Mouse (Mus musculus): Measurements from ENCODE around the gene Spaca4. TPM values are rescaled to one million over a fixed set of nuclear protein-coding genes. Genes with fewer than 3 reads are reported as not detected.

Spaca4 gene
- not detected in 2 replicates for polyA plus RNA-seq (2012; rRNA removed)

DNA sequence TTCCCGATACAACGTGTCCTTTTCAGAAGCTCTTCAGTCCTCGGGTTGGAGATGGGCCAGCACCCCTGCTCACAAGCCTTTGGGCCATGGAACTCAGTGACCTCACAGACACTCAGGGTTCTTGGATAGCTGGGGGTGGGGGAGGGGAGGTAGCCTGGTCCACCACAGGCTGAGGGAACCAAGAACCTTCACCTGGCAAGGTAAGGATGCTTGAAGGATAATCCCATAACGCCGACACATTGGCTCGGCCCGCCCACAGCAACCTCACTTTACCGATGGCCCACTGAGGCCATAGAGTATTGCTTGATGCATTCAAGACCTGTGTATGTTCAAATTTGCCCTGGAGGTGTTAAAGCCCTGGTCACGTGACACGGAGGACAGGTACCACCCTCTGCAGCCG is at the start of gene Spaca4:
Gene Spaca4 (minus strand): TSS at position 101 of the 400 bp plus-strand sequence.

DNA sequence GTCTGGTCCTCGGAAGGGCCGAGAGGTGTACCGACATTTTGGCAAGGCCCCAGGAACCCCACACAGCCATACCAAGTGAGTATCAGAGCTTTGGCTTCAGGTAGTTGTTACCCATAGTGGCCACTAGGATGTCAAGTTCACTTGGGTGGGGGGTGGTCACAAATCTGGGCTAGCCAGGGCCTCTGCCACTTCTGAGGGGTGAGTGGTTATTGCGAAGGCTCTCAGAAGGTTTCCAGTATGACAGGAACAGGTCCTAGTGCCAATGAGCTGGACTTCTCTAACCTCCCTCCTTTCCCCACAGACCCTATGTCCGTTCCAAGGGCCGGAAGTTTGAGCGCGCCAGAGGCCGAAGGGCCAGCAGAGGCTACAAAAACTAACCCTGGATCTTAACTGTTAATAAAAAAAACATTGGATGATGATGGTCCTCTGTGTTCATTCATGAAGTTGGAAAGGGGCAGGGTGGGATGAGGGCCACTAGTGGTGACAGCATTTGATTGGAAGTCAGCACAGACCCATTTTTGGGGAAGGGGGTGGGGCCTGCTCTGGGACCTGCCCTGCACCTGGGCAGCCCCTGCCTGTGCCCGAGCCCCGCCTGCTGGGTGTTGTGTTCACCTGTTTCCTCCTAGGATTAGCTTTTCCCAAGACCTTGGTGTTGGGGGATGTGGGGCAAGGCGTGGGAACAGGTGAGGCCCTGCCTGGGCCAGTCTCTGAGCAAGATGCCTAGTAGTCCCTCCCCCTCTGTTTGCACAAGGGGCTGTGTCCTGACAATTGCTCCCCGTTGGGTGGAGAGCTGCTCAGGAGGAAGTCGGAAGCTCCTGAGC is 5.0 kb downstream of the Spaca4 start, which contains the start of gene Fam83e:
Gene Fam83e (plus strand): TSS at position 800 of the 821 bp plus-strand sequence.

DNA sequence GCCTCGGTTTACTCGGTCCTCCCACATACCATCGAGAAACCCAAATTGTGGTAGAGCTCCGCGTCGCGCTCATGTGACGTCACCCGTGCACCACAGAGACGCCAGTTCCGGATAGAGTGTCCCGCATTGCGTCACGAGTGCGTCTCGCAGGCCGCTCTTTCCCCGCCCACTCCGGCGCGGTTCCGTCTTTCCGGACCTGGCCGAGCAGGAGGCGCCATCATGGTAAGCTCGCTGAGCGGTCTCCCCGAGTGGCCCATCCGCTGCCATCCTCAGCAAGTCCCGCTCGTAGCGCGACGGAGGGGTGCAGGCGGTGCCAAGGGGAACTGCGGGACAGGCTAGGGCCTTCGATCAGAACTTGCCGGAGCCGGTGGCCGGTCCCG is 7.7 kb downstream of the Spaca4 start, which contains the start of gene Sphk2:
Gene Sphk2 (minus strand): TSS at position 85 of the 380 bp plus-strand sequence.

DNA sequence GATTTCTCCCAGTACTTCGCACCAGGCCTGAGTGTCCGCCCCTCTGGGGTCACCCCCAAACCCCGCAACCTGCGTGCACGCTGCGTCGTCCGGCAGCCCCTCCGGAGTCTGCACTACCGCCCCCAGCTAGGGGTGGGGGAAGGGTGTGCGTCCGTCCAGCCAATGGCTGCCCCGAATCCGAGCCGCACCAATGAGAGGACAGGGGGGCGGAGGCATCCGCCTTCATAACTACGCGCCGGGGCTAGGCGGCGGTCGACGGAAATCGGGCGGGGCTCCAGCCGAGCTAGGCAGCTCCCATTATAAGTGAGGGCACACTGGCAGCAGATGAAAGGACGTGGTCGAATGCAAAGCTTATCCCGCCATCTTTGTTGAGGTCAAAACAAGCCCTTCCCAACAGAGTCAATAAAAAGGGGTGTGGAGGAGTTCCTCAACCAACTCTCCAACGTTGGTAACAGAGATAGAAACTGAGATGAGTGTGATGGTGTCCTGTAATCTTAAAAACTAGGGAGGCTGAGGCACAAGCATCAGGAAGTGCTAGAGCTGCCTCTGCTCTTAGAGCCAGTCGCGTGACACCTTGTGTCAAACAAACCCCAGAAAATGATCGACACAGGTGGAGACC is 10.4 kb downstream of the Spaca4 start, which contains the start of gene Rpl18:
Gene Rpl18 (plus strand): TSS at position 368 of the 619 bp plus-strand sequence.

DNA sequence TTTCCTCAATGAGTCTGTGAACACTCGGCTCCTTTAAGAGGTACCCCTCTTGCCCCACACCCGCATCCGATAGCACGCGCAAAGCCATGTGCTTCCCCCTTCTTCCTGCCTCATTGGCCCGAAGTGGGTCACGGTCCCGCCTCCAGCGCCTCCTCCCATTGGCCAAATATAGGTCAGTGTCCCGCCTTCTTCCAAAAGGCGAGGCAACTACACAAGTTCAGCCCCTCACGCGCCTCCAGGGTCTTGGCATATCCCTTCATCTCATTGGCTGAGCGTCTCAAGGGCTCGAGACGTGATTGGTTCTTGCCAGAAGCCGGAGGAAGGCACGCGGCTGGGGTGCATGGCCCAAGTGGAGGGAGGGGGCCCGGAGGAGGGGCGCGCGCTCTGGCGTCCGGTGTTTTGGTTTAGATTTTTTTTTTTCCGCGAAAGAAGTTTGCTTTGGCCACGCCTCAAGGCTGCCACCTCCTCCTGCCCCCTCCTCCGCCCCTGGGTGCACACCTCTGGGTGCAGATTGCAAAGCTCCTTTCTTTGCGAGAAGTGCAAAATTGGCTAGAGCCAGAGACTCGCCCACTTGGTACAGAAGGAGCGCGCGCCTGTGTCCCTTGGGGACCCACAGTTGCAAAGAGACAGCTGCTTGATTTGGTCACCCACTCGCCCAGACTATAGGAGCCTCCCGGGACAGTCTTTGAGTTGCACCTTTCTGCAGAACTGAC is 20.7 kb downstream of the Spaca4 start, which contains the start of gene Dbp:
Gene Dbp (plus strand): TSS at position 359 of the 713 bp plus-strand sequence.

DNA sequence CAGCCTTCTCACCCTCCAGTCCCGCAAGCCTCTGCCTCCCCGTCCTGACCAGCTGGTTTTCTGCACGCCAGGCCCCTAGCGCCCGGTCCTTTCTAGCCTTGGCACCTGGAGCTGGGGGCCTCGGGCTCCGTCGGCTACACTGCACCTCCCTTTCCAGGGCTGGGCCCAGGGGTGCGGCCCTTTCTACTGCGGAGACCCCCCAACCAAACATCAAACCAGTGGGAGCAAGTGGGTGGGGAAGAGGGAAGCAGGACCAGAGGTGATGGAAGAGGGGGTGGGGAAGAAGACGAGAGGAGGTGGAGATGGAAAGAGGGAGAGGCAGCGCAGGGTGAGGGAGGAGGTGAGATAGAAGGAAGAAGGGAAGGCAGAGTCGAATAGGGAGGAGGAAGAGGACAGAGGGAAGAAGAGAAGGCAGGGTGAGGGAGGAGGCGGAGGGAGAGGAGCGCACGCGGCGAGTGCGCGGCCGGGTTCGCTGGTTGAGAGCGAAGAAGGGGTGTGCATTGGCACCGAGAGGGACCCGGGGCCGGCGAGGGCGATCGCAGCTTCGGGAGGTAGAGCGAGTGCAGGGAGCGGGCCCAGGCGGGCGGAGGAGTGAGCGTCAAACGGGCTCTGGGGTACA is 26.0 kb downstream of the Spaca4 start, which contains the start of gene Car11:
Gene Car11 (plus strand): TSS at position 321 of the 619 bp plus-strand sequence.

DNA sequence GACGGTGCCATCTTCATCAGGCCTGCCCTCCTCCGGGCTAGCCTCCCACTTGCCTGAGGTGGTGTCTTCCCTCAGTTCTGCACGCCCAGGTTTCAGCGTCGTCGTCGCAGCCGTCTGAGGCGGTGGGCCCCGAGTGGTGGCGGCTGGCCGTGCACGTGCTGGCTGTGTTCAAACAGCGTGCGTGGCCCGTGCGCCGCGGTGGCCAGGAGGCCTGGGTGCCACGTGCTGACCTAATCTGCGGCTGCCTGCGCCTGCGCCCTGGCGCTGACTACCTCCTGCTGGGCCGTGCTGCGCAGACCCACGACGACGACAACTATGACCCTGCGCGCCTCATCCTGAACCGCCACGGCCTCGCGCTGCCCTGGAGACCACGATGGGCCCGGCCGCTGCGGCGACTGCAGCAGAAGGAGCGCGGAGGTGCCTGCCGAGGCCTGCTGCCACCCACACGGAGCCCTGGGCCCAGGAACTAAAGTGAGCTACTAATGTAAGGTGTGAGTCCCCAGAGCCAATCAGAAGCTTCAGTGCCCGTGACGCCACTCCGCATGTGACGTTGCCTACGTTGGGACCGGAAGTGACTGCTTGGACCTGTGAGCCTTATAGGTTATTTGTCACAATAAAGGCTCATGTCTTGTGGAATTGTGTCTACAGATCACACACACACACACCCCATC is 31.6 kb downstream of the Spaca4 start, which contains the start of gene Sec1:
Gene Sec1 (minus strand): TSS at position 482 of the 671 bp plus-strand sequence.

DNA sequence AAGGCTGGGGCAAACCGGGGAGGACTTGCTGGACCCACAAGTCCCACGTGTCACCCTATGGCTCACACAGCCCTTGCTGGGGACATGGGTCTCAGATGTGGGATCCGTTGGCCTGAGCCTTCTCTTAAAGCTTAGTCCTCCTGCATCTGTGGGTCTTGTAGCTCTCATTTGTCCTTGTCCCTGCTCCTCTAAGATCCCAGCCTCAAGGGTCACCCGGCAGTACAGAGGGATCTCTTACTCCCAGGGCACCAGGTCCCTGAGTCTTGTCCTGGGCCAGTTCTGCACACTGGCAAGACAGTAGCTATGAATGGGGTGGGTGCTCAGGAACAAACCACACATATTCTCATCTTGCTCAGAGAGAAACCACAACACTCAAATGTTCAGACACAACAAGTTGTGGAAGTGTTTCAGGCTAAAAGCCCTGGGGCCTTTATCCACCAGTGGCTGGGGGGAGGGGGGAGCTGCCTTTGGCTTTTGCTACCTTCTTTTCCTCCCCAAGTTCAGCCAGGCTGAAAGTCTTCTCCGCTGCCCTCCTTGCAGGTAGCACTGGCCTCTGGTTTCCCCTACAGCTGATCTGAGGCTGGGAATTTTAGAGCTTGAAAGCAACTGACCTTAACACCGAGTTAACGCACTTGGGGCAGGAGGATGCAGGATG is 42.1 kb downstream of the Spaca4 start, which contains the start of gene Ntn5:
Gene Ntn5 (plus strand): TSS at position 627 of the 655 bp plus-strand sequence.

Other genes with a start within 250 kb of the Spaca4 start
- 33.8 and 34.3 TPM in 2 replicates for gene Tulp2, start 243.9 kb downstream of the Spaca4 start, polyA plus RNA-seq (2012; rRNA removed)
- gene Gm45808, start 239.0 kb downstream of the Spaca4 start, polyA plus RNA-seq (2012; rRNA removed), result not detected in 2 replicates
- 5.4 and 8.6 TPM in 2 replicates for gene Dhdh, start 237.0 kb downstream of the Spaca4 start, polyA plus RNA-seq (2012; rRNA removed)
- gene Nucb1, start 215.4 kb downstream of the Spaca4 start, polyA plus RNA-seq (2012; rRNA removed), result 409 and 461 TPM in 2 replicates
- 57.1 and 60.9 TPM in 2 replicates for gene Ppp1r15a, start 199.5 kb downstream of the Spaca4 start, polyA plus RNA-seq (2012; rRNA removed)
- 29.4 and 35.1 TPM in 2 replicates for gene Plekha4, start 199.5 kb downstream of the Spaca4 start, polyA plus RNA-seq (2012; rRNA removed)
- 1.4 and 3.4 TPM in 2 replicates for gene Hsd17b14, start 170.9 kb downstream of the Spaca4 start, polyA plus RNA-seq (2012; rRNA removed)
- gene Bcat2, start 155.7 kb downstream of the Spaca4 start, polyA plus RNA-seq (2012; rRNA removed), result 129 and 164 TPM in 2 replicates
- gene Fgf21, start 110.3 kb downstream of the Spaca4 start, polyA plus RNA-seq (2012; rRNA removed), result 0.21 and 0.23 TPM in 2 replicates
- 0.13 and 0.14 TPM in 2 replicates for gene Fut1, start 108.5 kb downstream of the Spaca4 start, polyA plus RNA-seq (2012; rRNA removed)
- gene Izumo1, start 104.0 kb downstream of the Spaca4 start, polyA plus RNA-seq (2012; rRNA removed), result 0.38 and 0.40 TPM in 2 replicates
- gene Rasip1, start 98.3 kb downstream of the Spaca4 start, polyA plus RNA-seq (2012; rRNA removed), result 34.6 and 43.6 TPM in 2 replicates
- gene Mamstr, start 85.8 kb downstream of the Spaca4 start, polyA plus RNA-seq (2012; rRNA removed), result 9.0 and 9.6 TPM in 2 replicates
- gene Fut2, start 59.4 kb downstream of the Spaca4 start, polyA plus RNA-seq (2012; rRNA removed), result 8.6 and 9.1 TPM in 2 replicates
- 1.6 and 2.1 TPM in 2 replicates for gene Ntn5, start 41.8 kb downstream of the Spaca4 start, polyA plus RNA-seq (2012; rRNA removed)
- 0.73 and 0.98 TPM in 2 replicates for gene Sec1, start 31.4 kb downstream of the Spaca4 start, polyA plus RNA-seq (2012; rRNA removed)
- gene Car11, start 26.0 kb downstream of the Spaca4 start, polyA plus RNA-seq (2012; rRNA removed), result 18.0 and 20.0 TPM in 2 replicates
- gene Dbp, start 20.7 kb downstream of the Spaca4 start, polyA plus RNA-seq (2012; rRNA removed), result 92.6 and 115 TPM in 2 replicates
- 1,751 and 1,782 TPM in 2 replicates for gene Rpl18, start 10.4 kb downstream of the Spaca4 start, polyA plus RNA-seq (2012; rRNA removed)
- gene Sphk2, start 7.8 kb downstream of the Spaca4 start, polyA plus RNA-seq (2012; rRNA removed), result 88.6 and 89.2 TPM in 2 replicates
- 1.4 and 2.3 TPM in 2 replicates for gene Fam83e, start 4.6 kb downstream of the Spaca4 start, polyA plus RNA-seq (2012; rRNA removed)
- 14.7 and 15.5 TPM in 2 replicates for gene Lmtk3, start 57.9 kb upstream of the Spaca4 start, polyA plus RNA-seq (2012; rRNA removed)
- gene Sult2b1, start 58.9 kb upstream of the Spaca4 start, polyA plus RNA-seq (2012; rRNA removed), result 1.00 and 1.4 TPM in 2 replicates
- 53.4 and 103 TPM in 2 replicates for gene Cyth2, start 88.8 kb upstream of the Spaca4 start, polyA plus RNA-seq (2012; rRNA removed)
- gene Kcnj14, start 99.0 kb upstream of the Spaca4 start, polyA plus RNA-seq (2012; rRNA removed), result 0.96 and 1.2 TPM in 2 replicates
- 38.0 and 40.6 TPM in 2 replicates for gene Grwd1, start 105.1 kb upstream of the Spaca4 start, polyA plus RNA-seq (2012; rRNA removed)
- 330 and 392 TPM in 2 replicates for gene Kdelr1, start 147.0 kb upstream of the Spaca4 start, polyA plus RNA-seq (2012; rRNA removed)
- gene Grin2d, start 152.6 kb upstream of the Spaca4 start, polyA plus RNA-seq (2012; rRNA removed), result 4.1 and 7.2 TPM in 2 replicates
- 0.87 and 1.5 TPM in 2 replicates for gene Syngr4, start 170.9 kb upstream of the Spaca4 start, polyA plus RNA-seq (2012; rRNA removed)
- 50.4 and 51.3 TPM in 2 replicates for gene Tmem143, start 171.1 kb upstream of the Spaca4 start, polyA plus RNA-seq (2012; rRNA removed)
- gene Emp3, start 195.6 kb upstream of the Spaca4 start, polyA plus RNA-seq (2012; rRNA removed), result 491 and 520 TPM in 2 replicates
- 19.9 and 20.0 TPM in 2 replicates for gene Ccdc114, start 198.3 kb upstream of the Spaca4 start, polyA plus RNA-seq (2012; rRNA removed)